Mouse (Mus musculus) c-Kit-positive CD71-positive TER-119-positive erythroid progenitor cells, embryonic 14.5 days (primary cell): ENCODE data around the gene Etv5.
"Not testable (repeated sequence)": the region's sequence is repeated elsewhere in the genome, so short reads cannot be mapped to it uniquely, and the experiment has no call there.

Experiments
- DNase-seq: peaks from one replicate; pipeline ENCODE4 v3.0.0-alpha.2; 2013; ENCODE audit warnings: low spot score

Etv5 gene

GRCm38 (mm10) chr16:22395093-22395844 lies 44.2 kb downstream of the Etv5 start:
- DNase-seq = no peak

DNA sequence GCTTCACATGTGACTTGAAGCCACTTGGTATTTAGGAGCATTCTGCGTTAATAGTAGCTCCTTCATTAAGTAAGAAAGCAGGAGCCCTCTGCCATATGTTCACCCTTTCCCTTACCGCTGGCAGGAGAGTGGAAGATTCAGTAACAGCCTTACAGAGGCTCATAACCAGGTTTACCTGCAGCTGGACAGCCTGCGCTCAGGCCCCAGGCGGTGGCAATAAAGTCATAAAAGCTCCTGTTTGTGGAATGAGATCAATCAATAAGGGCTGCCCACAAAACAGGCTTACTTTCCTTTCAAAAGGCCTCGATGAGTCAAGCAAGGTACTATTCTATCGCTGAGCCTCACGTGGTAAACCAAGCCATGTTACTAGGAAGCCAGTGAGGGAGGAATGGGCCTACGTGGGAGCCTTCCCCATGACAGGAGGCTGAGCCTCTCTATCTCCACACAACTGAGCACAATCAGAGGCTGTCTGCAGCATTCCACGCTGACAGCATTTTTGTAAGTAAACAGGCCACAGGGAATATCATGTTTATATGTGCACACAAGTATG lies 49.1 kb downstream of the Etv5 start:
- no peak for DNase-seq

GRCm38 (mm10) chr16:22389146-22389911 lies 50.2 kb downstream of the Etv5 start:
- no peak for DNase-seq

- no peak for DNase-seq
Observed at GRCm38 (mm10) chr16:22387731-22388130, 51.8 kb downstream of the Etv5 start.

DNA sequence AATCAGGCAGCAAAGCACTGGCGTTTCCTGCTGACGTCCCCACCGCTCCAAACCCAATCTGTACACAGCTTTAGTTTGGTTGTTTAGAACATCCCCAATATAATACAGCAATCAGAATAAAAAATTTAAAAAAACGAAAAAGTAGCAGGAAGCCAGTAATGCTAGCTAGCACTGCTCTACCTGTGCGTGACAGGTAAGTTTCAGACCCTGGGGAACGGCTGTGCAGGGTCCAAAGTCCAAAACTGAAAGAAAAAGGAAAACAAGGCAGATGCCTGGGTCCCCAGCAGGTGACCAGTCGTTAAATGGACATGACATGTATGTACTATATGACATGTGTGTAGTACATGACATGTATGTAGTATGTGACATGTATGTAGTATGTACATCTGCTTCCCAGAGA lies 57.5 kb downstream of the Etv5 start:
- not testable (repeated sequence) for DNase-seq

GRCm38 (mm10) chr16:22380981-22381380 lies 58.5 kb downstream of the Etv5 start:
- DNase-seq = no peak

- no peak for DNase-seq
Observed at GRCm38 (mm10) chr16:22379986-22380385, 59.5 kb downstream of the Etv5 start.

GRCm38 (mm10) chr16:22379342-22379741 lies 60.2 kb downstream of the Etv5 start:
- no peak for DNase-seq

- no peak for DNase-seq
Observed at GRCm38 (mm10) chr16:22377714-22378113, 61.8 kb downstream of the Etv5 start.

GRCm38 (mm10) chr16:22374898-22375297 lies 64.6 kb downstream of the Etv5 start:
- no peak for DNase-seq

DNA sequence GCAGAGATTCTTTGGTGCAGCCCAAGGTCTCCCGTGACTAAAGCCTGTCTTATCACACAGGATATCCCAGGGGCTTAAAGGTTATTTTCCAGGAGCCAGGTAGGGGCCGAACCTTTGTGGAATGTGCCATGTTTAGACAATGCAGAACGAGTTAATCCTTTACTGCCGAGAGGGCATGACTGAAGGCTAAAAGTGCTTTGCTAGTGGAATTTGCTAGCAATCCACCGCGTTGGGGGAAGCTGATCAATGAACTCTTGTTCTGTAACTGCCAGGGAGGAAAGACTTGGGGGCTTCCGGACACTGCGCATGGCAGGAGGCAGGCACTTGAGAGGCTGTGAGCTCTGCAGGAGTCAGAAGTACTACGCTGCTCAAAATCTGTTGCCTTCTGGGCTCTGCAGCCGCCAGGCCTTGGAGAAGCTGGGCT lies 66.8 kb downstream of the Etv5 start:
- no peak for DNase-seq

GRCm38 (mm10) chr16:22372225-22372624 lies 67.3 kb downstream of the Etv5 start:
- DNase-seq = no peak

GRCm38 (mm10) chr16:22367099-22367498 lies 72.4 kb downstream of the Etv5 start:
- DNase-seq = peak; percentile 4

DNA sequence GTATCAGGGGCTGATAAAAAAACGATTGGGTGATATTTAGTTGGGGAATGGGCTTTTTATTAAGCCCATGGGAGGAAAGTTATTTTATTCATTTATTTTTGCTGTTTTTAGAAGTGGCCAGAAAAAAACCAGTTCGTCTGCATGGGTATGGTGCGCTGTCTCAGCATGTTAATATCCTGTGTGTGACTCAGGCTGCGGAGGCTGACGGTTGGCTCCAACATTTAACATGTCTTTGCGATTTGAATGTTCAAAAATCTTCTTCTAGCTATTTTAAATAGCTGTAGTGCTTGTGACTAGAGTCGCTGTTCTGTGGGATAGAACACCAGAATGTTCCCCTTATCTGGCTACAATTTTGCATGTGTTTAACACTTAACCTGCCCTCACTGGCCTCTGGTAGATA lies 73.5 kb downstream of the Etv5 start:
- DNase-seq = no peak

DNA sequence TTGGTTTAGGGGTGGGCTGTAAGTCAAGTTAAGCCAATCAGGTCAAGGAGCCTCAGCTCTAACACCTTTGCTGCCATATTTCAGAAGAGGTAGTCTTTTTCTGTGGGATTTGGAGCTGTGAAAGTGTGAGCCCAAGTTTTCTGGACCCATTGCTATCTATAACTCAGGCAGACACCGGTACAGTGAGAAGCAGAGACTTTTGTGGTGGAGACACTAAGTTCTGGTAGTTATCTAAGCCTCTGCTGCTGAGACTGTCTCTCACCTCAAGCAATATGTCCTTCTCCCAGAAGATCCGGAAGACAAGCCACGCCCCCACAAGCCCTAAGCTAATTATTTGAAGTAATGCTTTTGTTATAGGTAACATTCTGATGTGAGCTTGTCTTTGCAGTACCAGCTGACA lies 73.9 kb downstream of the Etv5 start:
- DNase-seq = no peak

DNA sequence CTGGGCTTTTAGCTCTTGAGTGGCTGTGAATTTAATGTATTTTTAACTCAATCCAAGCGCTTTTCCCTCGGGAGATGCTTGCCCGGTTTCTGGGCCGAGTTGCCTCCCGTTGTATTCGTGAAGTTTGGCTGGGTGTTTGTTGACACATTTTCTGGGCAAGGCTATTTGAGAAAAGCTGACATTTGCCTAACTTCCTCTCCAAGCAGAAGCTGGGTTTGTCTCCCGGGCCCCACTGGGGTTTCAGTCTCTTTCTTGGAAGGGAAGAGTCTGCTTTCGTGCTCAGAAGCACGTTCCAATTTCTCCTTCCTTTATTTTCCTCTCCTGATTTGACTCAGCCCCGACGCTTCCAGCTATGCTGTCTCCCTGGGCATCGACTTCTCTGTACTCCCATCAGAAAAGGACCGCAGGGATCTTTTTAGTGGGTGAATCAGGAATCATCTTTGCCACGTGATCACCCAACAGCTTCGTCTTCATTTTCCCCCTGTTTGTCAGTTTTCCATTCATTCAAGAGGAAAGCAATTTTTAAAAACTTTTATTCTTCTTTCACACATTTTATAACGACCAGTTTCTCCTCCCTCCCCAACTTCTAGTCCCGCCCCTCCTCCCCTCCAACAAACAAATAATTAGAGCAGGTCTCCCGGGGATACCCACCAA lies 80.7 kb downstream of the Etv5 start:
- no peak for DNase-seq

DNA sequence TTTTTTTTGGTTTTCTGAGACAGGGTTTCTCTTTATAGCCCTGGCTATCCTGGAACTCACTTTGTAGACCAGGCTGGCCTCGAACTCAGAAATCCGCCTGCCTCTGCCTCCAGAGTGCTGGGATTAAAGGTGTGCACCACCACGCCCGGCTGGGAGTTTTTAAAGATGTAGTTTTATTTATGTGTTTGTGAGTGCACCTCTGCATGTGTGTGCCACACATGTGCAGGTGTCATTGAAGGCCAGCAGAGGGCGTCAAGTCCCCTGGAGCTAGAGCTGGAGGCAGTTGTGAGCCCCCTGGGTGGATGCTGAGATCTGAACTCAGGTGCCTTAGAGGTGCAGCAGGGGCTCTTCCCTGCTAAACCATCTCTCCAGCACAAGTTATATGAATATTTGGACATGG lies 85.3 kb downstream of the Etv5 start:
- not testable (repeated sequence) for DNase-seq

- DNase-seq = no peak
Observed at GRCm38 (mm10) chr16:22353639-22354038, 85.9 kb downstream of the Etv5 start.

DNA sequence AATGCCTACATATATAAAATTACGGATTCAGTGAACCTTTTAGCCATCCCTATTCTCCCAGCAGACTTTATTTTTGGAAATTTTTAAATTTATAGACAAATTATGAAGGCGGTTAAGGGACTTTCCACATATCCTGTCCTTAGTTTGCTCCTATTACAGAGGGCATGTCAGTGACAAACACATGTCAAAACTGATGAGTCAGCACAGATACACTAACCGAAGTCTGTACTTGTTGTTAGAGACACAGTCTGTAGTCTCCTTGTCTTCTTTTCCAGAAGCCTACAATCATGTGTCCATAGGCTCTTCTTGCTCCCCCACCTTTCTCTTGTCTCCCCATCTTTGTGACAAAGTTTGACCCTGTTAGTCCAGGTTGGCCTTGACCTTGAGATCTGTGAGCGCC lies 88.3 kb downstream of the Etv5 start:
- DNase-seq = no peak

DNA sequence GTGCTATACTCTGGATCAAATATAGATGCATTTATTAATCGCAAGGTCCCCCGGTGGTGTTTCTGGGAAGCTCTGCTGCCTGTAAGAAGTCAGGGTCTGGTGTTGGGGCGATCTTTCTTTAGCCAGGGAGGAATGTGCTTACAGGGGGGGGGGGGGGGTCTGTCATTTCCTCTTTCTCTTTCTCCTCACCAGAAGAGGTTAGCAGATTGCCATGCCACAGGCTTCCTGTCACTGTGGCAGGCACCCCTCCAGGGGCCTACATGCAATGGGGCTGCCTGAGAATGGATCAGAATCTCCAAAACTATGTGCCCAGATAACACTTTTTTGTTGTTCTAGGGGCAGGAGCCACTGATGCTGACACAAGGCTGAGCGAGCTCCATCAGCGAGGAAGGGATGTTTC lies 89.7 kb downstream of the Etv5 start:
- DNase-seq = no peak

DNA sequence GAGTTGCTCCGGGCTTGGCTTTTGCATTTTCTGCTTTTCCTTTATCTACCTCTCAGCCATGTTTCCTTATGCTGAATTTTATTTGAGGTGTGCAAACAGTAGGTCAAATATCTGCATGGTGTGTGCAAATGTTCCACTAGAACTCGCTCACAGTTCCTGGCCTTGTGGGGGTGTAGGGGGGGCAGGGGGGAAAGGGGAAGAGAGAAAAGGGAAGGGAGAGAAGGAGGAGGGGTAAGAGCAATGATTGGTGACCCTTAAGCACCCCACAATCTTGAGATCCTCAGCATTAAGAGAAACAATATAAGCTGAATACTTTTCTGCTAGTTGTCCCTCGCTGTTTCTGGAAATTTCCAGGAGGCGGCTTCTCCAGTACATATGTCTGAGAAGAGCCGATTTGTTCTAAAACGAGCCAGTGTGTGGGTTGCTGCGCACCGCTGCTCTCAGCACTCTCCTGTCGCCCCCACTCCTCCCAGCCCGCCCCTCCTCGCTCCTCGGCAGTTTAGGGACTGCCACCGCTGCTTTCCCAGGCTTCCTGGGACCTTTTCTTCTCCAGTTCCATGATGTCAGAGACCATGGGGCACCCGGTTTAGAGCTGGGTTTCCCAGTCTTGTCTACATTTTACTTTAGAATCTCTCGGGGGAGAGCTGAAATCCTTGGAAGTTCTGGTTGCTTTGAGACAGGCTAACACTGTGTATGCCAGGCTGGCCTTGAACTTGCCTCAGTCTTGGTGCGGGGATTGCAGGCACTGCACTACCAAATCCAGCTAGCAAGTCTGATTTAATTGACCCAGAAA lies 90.8 kb downstream of the Etv5 start:
- no peak for DNase-seq

DNA sequence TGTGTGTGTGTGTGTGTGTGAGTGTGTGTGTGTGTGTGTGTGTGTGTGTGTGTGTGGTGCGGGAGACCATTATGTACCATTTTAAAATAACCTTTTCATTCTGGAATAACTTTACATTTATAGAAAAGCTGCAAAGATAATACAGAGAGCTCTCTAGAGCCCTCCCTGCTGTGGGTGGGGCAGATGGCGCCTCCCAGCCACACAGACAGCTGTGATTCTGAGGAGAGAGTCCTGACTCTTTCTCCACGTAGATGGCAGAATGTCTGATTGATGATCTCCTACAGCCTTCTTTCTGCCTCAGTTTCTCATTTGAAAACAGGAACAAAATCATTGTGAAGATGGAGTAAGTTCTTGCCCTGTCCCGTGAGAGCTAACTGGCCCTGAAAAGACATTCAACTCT lies 91.5 kb downstream of the Etv5 start:
- DNase-seq = no peak
